ENCODE assay signal across 13 mouse cellular contexts in genomic region chr13:25700965-25701364, GRCm38 (mm10).
"Had no signal": no experiment of that assay in that cellular context is flagged by ENCODE, and none has a peak within 500 bp of the region (broad histone marks: within the 10 kb centered on the region; RNA-seq: fewer than 3 reads in every experiment).

No protein-coding gene starts in this region.

- H3K36me3 ChIP-seq: limb, embryonic 15.5 days; liver, embryonic 12.5 days; lung, embryonic 15.5 days; stomach, embryonic 15.5 days had no signal

- H3K27me3 ChIP-seq: limb, embryonic 15.5 days; liver, embryonic 12.5 days; lung, embryonic 15.5 days; stomach, embryonic 15.5 days had no signal

- H3K27ac ChIP-seq: kidney, postnatal 0 days; limb, embryonic 15.5 days; liver, embryonic 12.5 days; lung, embryonic 15.5 days; stomach, embryonic 15.5 days had no signal

- H3K4me1 ChIP-seq: liver, embryonic 12.5 days; lung, embryonic 15.5 days; stomach, embryonic 15.5 days had no signal

- H3K4me2 ChIP-seq: limb, embryonic 15.5 days; liver, embryonic 12.5 days; lung, embryonic 15.5 days; stomach, embryonic 15.5 days had no signal

- H3K9me3 ChIP-seq: limb, embryonic 15.5 days; liver, embryonic 12.5 days; lung, embryonic 15.5 days; stomach, embryonic 15.5 days had no signal

- H3K4me3 ChIP-seq: limb, embryonic 15.5 days; liver, embryonic 12.5 days; lung, embryonic 15.5 days; stomach, embryonic 15.5 days had no signal

- H3K9ac ChIP-seq: limb, embryonic 15.5 days; liver, embryonic 12.5 days; lung, embryonic 15.5 days; stomach, embryonic 15.5 days had no signal

- ATAC-seq: inflammation-experienced regulatory T-cells, adult 6 months; liver, embryonic 12.5 days had no signal

- DNase-seq: kidney, adult 11 months; kidney, adult 9 months; kidney, postnatal 36 days; layer of hippocampus, adult 9-11 months; layer of hippocampus, postnatal 36 days; right cerebral cortex, postnatal 14 days; thymus, postnatal 36 days had no signal
